Mouse (Mus musculus) embryonic fibroblast, embryonic 13.5 days (primary cell): Measurements from ENCODE around the gene Krt9. TPM values are rescaled to one million over a fixed set of nuclear protein-coding genes. Genes with fewer than 3 reads are reported as not detected.
"Not testable (repeated sequence)": the region's sequence is repeated elsewhere in the genome, so short reads cannot be mapped to it uniquely, and the experiment has no call there.

Source experiments
- H3K27ac ChIP-seq: 2 replicates; pipeline ENCODE4 v1.5.1; 2012; ENCODE audit warnings: low read length, control low read depth, inconsistent platforms; ENCODE audit not compliant: insufficient read depth
- H3K4me1 ChIP-seq: 2 replicates; pipeline ENCODE4 v1.6.1; 2011; ENCODE audit warnings: low read length; ENCODE audit not compliant: control insufficient read depth, insufficient read depth
- H3K4me3 ChIP-seq: 2 replicates; pipeline ENCODE4 v1.5.1; 2011; ENCODE audit warnings: mild to moderate bottlenecking, control low read depth, low read length; ENCODE audit not compliant: insufficient read depth
- CTCF ChIP-seq: IDR thresholded peaks from 2 replicates; pipeline ENCODE4 v1.5.1; 2011; ENCODE audit warnings: mild to moderate bottlenecking, control low read depth, low read length, moderate library complexity, borderline replicate concordance; ENCODE audit not compliant: insufficient read depth
- POLR2A ChIP-seq: IDR thresholded peaks from 2 replicates; pipeline ENCODE4 v1.6.1; 2011; ENCODE audit warnings: low read depth, mild to moderate bottlenecking, control low read depth, low read length, moderate library complexity
- polyA plus RNA-seq: library from polyadenylated mRNA; stranded (reverse); fragments of >200 nt; gene quantifications from 2 replicates; pipeline ENCODE4 v1.2.4, GENCODE M21; 2011; ENCODE audit warnings: low read depth; ENCODE audit not compliant: missing spikeins, insufficient read length

Krt9 gene
- polyA plus RNA-seq = not detected in 2 replicates

- H3K27ac ChIP-seq = no peak within 1 kb of the TSS
- H3K4me3 ChIP-seq = no peak within 1 kb of the TSS
- no peak for TF ChIP-seq POLR2A
- no peak for TF ChIP-seq CTCF
- H3K4me1 ChIP-seq = no peaks in the 10 kb centered on the region
These were observed at the start of gene Krt9 for GRCm38 (mm10) chr11:100192992-100193391. Gene Krt9 (minus strand): TSS chr11:100193246.

GRCm38 (mm10) chr11:100240272-100240671, 47.2 kb upstream of the Krt9 start:
- not testable (repeated sequence) for H3K27ac ChIP-seq, H3K4me1 ChIP-seq, H3K4me3 ChIP-seq

DNA sequence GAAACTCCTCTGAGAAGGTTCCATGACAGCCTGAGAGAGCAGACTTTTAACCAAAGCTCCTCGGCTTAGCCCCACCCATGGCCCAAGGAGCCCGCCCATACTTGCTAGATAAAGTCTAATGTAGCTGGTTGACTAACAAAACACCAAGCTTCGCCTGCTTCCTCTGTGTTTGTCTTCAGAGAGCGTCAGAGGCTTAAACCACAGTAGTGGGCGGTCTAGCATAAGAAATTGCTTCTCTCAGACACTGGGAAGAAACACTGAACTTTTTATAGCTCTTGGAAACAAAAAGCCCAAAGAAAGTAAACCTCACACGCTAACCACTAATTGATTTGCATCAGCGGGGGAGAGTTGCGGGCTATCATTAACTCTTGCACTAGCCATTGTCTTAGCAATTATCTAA, 28.7 kb upstream of the Krt9 start:
- Histone ChIP-seq H3K4me3 (no peak overlapping the region), H3K4me1 (no peaks in the 10 kb centered on the region), H3K27ac (no peak overlapping the region)
- TF ChIP-seq CTCF = no peak
- no peak for TF ChIP-seq POLR2A

GRCm38 (mm10) chr11:100219304-100219703, 26.3 kb upstream of the Krt9 start:
- no peak overlapping the region for H3K27ac ChIP-seq
- no peaks in the 10 kb centered on the region for H3K4me1 ChIP-seq
- TF ChIP-seq CTCF = no peak
- TF ChIP-seq POLR2A = no peak
- H3K4me3 ChIP-seq = no peak overlapping the region

DNA sequence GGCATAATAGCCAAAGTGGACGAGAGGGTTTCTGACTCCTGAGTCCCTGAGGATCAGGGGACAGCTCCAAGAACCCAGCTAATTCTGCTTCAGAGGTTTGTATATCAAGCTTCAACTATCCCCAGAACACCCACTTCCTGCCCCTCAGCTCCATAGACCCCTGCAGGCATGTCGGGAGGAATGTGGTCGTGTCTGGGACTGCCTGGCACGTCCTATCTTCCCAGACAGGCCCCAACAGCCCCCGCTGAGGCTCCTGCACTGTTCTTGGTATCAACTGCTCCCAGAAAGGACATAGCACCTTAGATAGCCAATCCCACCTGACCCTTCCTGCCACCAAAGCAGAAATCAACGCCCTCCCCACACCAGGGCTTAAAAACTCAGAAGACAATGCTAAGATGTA, 15.5 kb upstream of the Krt9 start:
- Histone ChIP-seq H3K4me1 (no peaks in the 10 kb centered on the region), H3K4me3 (no peak overlapping the region), H3K27ac (no peak overlapping the region)
- no peak for TF ChIP-seq POLR2A
- TF ChIP-seq CTCF = no peak

DNA sequence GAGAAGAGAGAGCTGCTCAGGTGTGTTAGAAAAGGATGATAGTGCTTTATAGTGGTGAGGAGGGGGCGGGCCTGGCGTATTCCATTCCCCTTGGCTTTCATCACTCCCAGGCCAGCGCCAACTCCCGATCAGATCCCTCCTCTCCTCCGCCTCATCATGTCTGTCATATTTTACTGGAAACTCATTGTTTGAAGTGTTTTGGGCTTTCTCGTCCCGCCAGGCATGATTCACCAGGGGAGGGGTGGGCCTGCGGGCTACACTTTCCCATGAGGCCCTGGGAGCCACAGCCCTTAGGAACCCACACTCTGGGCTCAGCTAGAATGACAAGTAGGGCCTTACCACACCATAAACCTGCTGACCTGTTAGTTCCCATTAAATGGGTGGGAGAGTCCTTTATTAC, 14.5 kb upstream of the Krt9 start, which contains the start of gene Krt14:
TSS of gene Krt14 (minus strand) at position 51 of the 400 bp plus-strand sequence.
- TF ChIP-seq CTCF (no peak), POLR2A (no peak)
- H3K27ac ChIP-seq = no peak within 1 kb of the TSS
- H3K4me3 ChIP-seq = no peak within 1 kb of the TSS
- no peaks in the 10 kb centered on the region for H3K4me1 ChIP-seq

- no peak for TF ChIP-seq CTCF
- no peak for TF ChIP-seq POLR2A
- no peak overlapping the region for H3K4me3 ChIP-seq
These were observed 10.4 kb upstream of the Krt9 start for GRCm38 (mm10) chr11:100203448-100203847.

DNA sequence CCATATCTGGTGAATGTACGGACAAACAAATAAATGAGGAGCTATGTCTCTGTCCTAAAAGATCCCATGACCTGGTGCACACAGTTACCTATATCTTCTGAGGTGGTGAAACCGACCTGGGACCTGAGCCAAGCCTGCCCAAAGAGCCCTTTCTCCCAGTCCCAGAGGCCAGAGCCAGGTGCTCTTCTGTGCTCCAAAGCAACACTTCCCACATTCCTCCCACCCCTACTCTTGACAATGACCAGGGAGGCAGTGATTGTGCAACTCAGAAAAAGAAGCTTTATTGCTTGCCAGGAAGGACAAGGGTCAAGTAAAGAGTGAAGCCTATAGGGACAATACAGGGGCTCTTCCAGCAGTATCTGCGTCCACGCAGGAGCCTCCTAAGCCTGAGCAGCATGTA, 9.9 kb upstream of the Krt9 start:
- TF ChIP-seq POLR2A (no peak), CTCF (no peak)

More at GRCm38 (mm10) chr11:100203448-100203847, 10.4 kb upstream of the Krt9 start:
- H3K27ac ChIP-seq = no peak overlapping the region
- H3K4me1 ChIP-seq = no peaks in the 10 kb centered on the region

DNA sequence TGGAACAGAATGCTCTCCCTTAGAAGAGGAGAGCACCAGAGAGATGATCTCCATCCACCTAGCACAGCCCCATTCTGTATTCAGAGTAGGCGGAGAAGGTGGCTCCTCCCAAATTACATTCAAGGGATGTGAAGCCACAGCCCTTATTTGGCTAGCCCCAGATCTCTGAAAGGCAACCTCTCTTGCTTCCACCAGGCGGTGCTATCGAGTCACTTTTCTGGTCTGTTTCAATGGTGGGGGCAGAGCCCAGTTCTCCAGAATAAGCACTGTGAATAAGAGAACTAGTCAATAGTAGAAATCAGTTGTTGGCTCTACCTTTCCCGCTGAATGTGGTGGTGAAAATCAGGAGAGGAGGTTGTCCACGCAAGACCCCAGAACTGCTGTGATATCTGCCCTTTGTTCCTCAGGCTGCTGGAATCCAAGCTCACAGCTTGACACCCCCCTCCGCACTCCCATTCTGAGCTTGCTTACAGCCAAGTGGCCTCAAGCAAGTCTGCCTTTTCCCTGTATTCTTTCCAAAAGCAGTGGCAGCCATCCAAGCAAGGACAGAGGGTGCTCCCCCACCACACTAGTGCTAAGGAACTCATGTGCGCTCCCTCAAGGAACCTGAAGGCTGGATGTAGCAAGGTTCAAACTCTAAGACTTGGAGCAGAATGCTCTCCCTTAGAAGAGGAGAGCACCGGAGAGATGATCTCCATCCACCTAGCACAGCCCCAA, 7.2 kb upstream of the Krt9 start:
- TF ChIP-seq POLR2A = no peak
- no peak for TF ChIP-seq CTCF

More for the DNA sequence above, 9.9 kb upstream of the Krt9 start:
- Histone ChIP-seq H3K4me1 (no peaks in the 10 kb centered on the region), H3K4me3 (no peak overlapping the region), H3K27ac (no peak overlapping the region)

GRCm38 (mm10) chr11:100198666-100199065, 5.6 kb upstream of the Krt9 start:
- Histone ChIP-seq H3K4me1 (no peaks in the 10 kb centered on the region), H3K27ac (no peak overlapping the region), H3K4me3 (no peak overlapping the region)
- no peak for TF ChIP-seq CTCF
- no peak for TF ChIP-seq POLR2A

More for the DNA sequence above, 7.2 kb upstream of the Krt9 start:
- H3K27ac ChIP-seq = no peak overlapping the region
- no peaks in the 10 kb centered on the region for H3K4me1 ChIP-seq
- H3K4me3 ChIP-seq = no peak overlapping the region

DNA sequence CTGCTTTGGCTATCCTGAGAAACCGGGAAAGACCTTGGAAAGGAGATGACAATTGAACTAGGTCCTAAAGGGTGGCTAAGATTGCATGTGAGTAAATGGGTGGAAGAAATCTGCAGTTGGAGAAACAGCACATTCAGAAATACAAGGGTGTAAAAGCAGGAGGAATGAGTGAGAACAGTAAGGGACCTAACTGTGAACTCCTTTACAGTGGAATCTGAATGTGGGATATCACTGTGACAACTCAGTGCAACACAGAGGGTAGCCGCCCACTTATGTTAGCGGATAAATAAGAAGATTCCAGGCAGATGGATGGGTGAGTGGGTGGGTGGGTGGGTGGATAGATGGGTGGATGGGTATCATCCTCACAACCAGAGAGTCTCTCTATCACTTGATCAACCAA, 1.2 kb downstream of the Krt9 start:
- Histone ChIP-seq H3K4me1 (no peaks in the 10 kb centered on the region), H3K4me3 (no peak overlapping the region), H3K27ac (no peak overlapping the region)
- TF ChIP-seq POLR2A = no peak
